Mouse (Mus musculus): Measurements from ENCODE around the gene Cdk17.

GRCm38 (mm10) chr10:93293621-93294020, 132.9 kb downstream of the Cdk17 start:
- TF ChIP-seq CTCF (IDR thresholded peaks at IDR 0.05; ENCODE audit: low read depth), result no peak
- TF ChIP-seq EP300 (optimal IDR thresholded peaks at IDR 0.05), result no peak

Measured in stomach, postnatal 0 days (tissue).